13 mouse cellular contexts compared by ENCODE assay signal in the genomic region with DNA sequence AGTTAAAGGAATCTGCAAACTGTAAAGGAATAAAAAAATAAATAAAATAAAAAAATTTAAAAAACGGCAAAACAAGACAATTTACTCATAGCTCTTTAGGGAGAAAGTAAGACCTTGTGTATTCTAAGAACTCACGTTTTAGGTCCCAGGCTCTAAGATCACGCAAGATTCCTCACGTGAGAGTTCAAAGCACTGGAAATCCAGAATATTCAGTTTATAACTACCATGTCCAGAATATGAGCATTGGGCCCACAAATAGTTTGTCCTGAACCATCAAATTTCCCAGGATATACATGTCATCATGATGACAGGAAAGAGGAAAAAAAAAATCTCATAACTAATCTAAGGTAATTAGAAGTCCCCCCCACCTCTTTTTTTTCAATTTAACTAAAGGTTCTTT. TPM values are rescaled to one million over a fixed set of nuclear protein-coding genes. Genes with fewer than 3 reads are reported as not detected.
DNase-seq lines count a peak whose midpoint lies in the region; ATAC-seq and TF ChIP-seq lines count a peak whose summit lies in the region.
"Had no signal": no experiment of that assay in that cellular context is flagged by ENCODE, and none has a peak within 500 bp of the region (broad histone marks: within the 10 kb centered on the region; RNA-seq: fewer than 3 reads in every experiment).

No protein-coding gene starts in this region.

- no peak for TF ChIP-seq CTCF in lung, embryonic 14.5 days (IDR thresholded peaks at IDR 0.05; ENCODE audit: low read depth)

- no peak for ATAC-seq in heart, embryonic 12.5 days (ENCODE audit: insufficient number of reproducible peaks, low FRiP score)
- no peak for ATAC-seq in lung, embryonic 14.5 days (ENCODE audit: insufficient read depth)
- no peak for ATAC-seq in embryonic facial prominence, embryonic 14.5 days (ENCODE audit: low read depth)
- no peak for ATAC-seq in liver, embryonic 15.5 days (ENCODE audit: insufficient read depth)
- ATAC-seq: Patski had no signal

- no peak overlapping the region for H3K4me3 ChIP-seq in heart, embryonic 12.5 days
- no peak overlapping the region for H3K4me3 ChIP-seq in lung, embryonic 14.5 days (ENCODE audit: low read depth, low read length)
- no peak overlapping the region for H3K4me3 ChIP-seq in embryonic facial prominence, embryonic 14.5 days (ENCODE audit: low read depth, low read length)
- no peak overlapping the region for H3K4me3 ChIP-seq in liver, embryonic 15.5 days (replicated peaks)
- H3K4me3 ChIP-seq: hindbrain, embryonic 13.5 days; neural tube, embryonic 15.5 days had no signal

- WGBS in heart, embryonic 12.5 days, result 62% methylated on average over 4 of the region's 4 CpGs
- 67% methylated on average over 4 of the region's 4 CpGs for WGBS in lung, embryonic 14.5 days
- WGBS in embryonic facial prominence, embryonic 14.5 days, result 66% methylated on average over 4 of the region's 4 CpGs
- WGBS in liver, embryonic 15.5 days (ENCODE audit: insufficient replicate concordance), result 37% methylated on average over 4 of the region's 4 CpGs

- H3K4me1 ChIP-seq in heart, embryonic 12.5 days (replicated peaks), result peaks cover 78% of the 10 kb centered on the region
- peaks cover 50% of the 10 kb centered on the region for H3K4me1 ChIP-seq in lung, embryonic 14.5 days (ENCODE audit: insufficient read depth)
- H3K4me1 ChIP-seq in embryonic facial prominence, embryonic 14.5 days (ENCODE audit: control insufficient read depth, insufficient read depth, low read length), result peaks cover 56% of the 10 kb centered on the region
- peaks cover 91% of the 10 kb centered on the region for H3K4me1 ChIP-seq in liver, embryonic 15.5 days (replicated peaks)

- H3K27ac ChIP-seq in heart, embryonic 12.5 days (ENCODE audit: poor library complexity, severe bottlenecking), result peak overlapping the region; percentile 92
- peak overlapping the region; percentile 95 for H3K27ac ChIP-seq in lung, embryonic 14.5 days (ENCODE audit: low read depth)
- peak overlapping the region; percentile 78 for H3K27ac ChIP-seq in embryonic facial prominence, embryonic 14.5 days (replicated peaks; ENCODE audit: low read depth, low read length)
- H3K27ac ChIP-seq in liver, embryonic 15.5 days (replicated peaks), result peak overlapping the region; percentile 88
- H3K27ac ChIP-seq: hindbrain, embryonic 13.5 days; neural tube, embryonic 15.5 days had no signal

- no peaks in the 10 kb centered on the region for H3K9me3 ChIP-seq in heart, embryonic 12.5 days (replicated peaks)
- H3K9me3 ChIP-seq in lung, embryonic 14.5 days (ENCODE audit: low read depth, low read length), result no peaks in the 10 kb centered on the region
- no peaks in the 10 kb centered on the region for H3K9me3 ChIP-seq in embryonic facial prominence, embryonic 14.5 days (ENCODE audit: control insufficient read depth, low read length)
- no peaks in the 10 kb centered on the region for H3K9me3 ChIP-seq in liver, embryonic 15.5 days (replicated peaks)
- H3K9me3 ChIP-seq: hindbrain, embryonic 13.5 days; neural tube, embryonic 15.5 days had no signal

- H3K4me2 ChIP-seq in heart, embryonic 12.5 days, result no peak overlapping the region
- no peak overlapping the region for H3K4me2 ChIP-seq in lung, embryonic 14.5 days
- H3K4me2 ChIP-seq in embryonic facial prominence, embryonic 14.5 days (ENCODE audit: low read depth, low read length), result no peak overlapping the region
- H3K4me2 ChIP-seq in liver, embryonic 15.5 days, result peak overlapping the region; percentile 79
- H3K4me2 ChIP-seq: hindbrain, embryonic 13.5 days; neural tube, embryonic 15.5 days had no signal

- no peaks in the 10 kb centered on the region for H3K27me3 ChIP-seq in heart, embryonic 12.5 days (replicated peaks)
- H3K27me3 ChIP-seq in lung, embryonic 14.5 days (ENCODE audit: insufficient read depth, low read length), result no peaks in the 10 kb centered on the region
- no peaks in the 10 kb centered on the region for H3K27me3 ChIP-seq in embryonic facial prominence, embryonic 14.5 days (replicated peaks; ENCODE audit: control insufficient read depth, insufficient read depth, low read length)
- peaks cover 33% of the 10 kb centered on the region for H3K27me3 ChIP-seq in liver, embryonic 15.5 days
- H3K27me3 ChIP-seq: hindbrain, embryonic 13.5 days; neural tube, embryonic 15.5 days; Patski had no signal

- H3K9ac ChIP-seq in heart, embryonic 12.5 days, result no peak overlapping the region
- H3K9ac ChIP-seq in lung, embryonic 14.5 days, result no peak overlapping the region
- no peak overlapping the region for H3K9ac ChIP-seq in embryonic facial prominence, embryonic 14.5 days (ENCODE audit: low read depth, low read length)
- H3K9ac ChIP-seq in liver, embryonic 15.5 days, result peak overlapping the region; percentile 37; the same call in 1 of the 2 replicates
- H3K9ac ChIP-seq: hindbrain, embryonic 13.5 days; neural tube, embryonic 15.5 days had no signal

- H3K36me3 ChIP-seq in heart, embryonic 12.5 days, result no peaks in the 10 kb centered on the region
- H3K36me3 ChIP-seq in lung, embryonic 14.5 days (ENCODE audit: insufficient read depth), result no peaks in the 10 kb centered on the region
- no peaks in the 10 kb centered on the region for H3K36me3 ChIP-seq in embryonic facial prominence, embryonic 14.5 days (ENCODE audit: control insufficient read depth, insufficient read depth, low read length)
- no peaks in the 10 kb centered on the region for H3K36me3 ChIP-seq in liver, embryonic 15.5 days (replicated peaks)
- H3K36me3 ChIP-seq: hindbrain, embryonic 13.5 days; neural tube, embryonic 15.5 days had no signal

- DNase-seq in heart, adult 8-10 months (ENCODE audit: low spot score), result no peak
- DNase-seq in lung, embryonic 14.5 days, result no peak
- DNase-seq in lung, postnatal 25 days (ENCODE audit: low spot score), result no peak
- no peak for DNase-seq in embryonic facial prominence, embryonic 14.5 days (ENCODE audit: low spot score)
- DNase-seq in left cerebral cortex, adult 11 months (ENCODE audit: low spot score), result no peak
- DNase-seq: adrenal gland, adult 8-10 months; cerebellum, postnatal 14 days; lung, adult 2 months had no signal

RNA-seq across cellular contexts. Expression of a gene that starts 27.0 kb away (rescaled TPM):
- polyA plus RNA-seq in heart, embryonic 12.5 days (2016; fragmentation: Nextera tagmentation; extraction: Ambion mirVana), result 76.7 and 77.8 TPM in 2 replicates
- total RNA-seq in heart, adult 8-10 months (2022), result under 1 TPM; 0.28 to 0.46 (median 0.37) TPM
- 97.5 and 102 TPM in 2 replicates for polyA plus RNA-seq in lung, embryonic 14.5 days (2014; fragmentation: Nextera tagmentation; extraction: Ambion mirVana)
- polyA plus RNA-seq in embryonic facial prominence, embryonic 14.5 days (2014; fragmentation: Nextera tagmentation; extraction: Ambion mirVana), result 45.5 and 55.6 TPM in 2 replicates
- 85.0 and 93.2 TPM in 2 replicates for polyA plus RNA-seq in liver, embryonic 15.5 days (2015; fragmentation: Nextera tagmentation; extraction: Ambion mirVana)
